Mouse (Mus musculus) left cerebral cortex, adult 2 months (tissue): Measurements from ENCODE around the gene Eef1e1. TPM values are rescaled to one million over a fixed set of nuclear protein-coding genes. Genes with fewer than 3 reads are reported as not detected.
"Not testable (repeated sequence)": the region's sequence is repeated elsewhere in the genome, so short reads cannot be mapped to it uniquely, and the experiment has no call there.

Experiments used
- DNase-seq, 2 experiments: peaks; one replicate each; pipeline ENCODE4 v3.0.0; 2021 to 2022; ENCODE audit warnings: low spot score in 2 of 2, mixed read lengths in 1 of 2; ENCODE audit errors: extremely low spot score in 1 of 2
- H3K27ac ChIP-seq: fragments of 200-600 bp; 2 replicates; pipeline ENCODE4 v1.8.1; 2022
- H3K4me3 ChIP-seq: fragments of 200-600 bp; 2 replicates; pipeline ENCODE4 v1.8.1; 2022
- CTCF ChIP-seq: fragments of 200-600 bp; IDR thresholded peaks from 2 replicates; pipeline ENCODE4 v1.8.1; 2022; ENCODE audit warnings: antibody characterized with exemption, mild to moderate bottlenecking, moderate library complexity
- intact Hi-C: fragments of 180-260 bp; cut with DNase I; formaldehyde crosslinking; loops from one replicate; pipeline ENCODE4 v1.15.1; 2025
- total RNA-seq, 2 experiments: library from RNA; stranded (reverse); gene quantifications; 2 replicates each; pipeline ENCODE4 v1.2.3; 2021

Gene Eef1e1
- total RNA-seq, 2 experiments from 2014 or later = 25.0 to 30.6 TPM

DNA sequence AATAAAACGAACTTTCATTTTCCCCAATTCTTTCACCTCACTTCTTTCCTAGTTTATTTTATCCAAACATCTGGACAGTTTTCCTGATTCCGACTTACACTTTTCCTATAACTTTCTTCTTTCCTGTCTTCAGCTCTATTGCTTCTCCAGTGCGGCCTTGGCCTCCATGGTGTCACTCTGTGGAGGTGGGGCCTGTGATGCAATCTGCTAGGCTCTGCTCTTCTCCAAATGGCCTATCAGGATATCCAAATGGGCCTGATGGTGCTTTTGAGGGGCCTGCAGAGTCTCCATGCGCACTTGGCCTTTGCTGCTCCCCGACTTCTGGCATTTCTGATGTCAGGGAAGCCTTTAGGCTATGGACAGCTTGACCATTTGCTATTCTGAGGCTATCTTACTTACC, 35.6 kb downstream of the Eef1e1 start:
- no peak overlapping the region for H3K27ac ChIP-seq
- H3K4me3 ChIP-seq = no peak overlapping the region
- DNase-seq = no peak
- intact Hi-C loops = loop anchor here (10.0 kb wide), 1 partner anchor 558 kb away; no protein-coding TSS in a partner anchor
- TF ChIP-seq CTCF = no peak

DNA sequence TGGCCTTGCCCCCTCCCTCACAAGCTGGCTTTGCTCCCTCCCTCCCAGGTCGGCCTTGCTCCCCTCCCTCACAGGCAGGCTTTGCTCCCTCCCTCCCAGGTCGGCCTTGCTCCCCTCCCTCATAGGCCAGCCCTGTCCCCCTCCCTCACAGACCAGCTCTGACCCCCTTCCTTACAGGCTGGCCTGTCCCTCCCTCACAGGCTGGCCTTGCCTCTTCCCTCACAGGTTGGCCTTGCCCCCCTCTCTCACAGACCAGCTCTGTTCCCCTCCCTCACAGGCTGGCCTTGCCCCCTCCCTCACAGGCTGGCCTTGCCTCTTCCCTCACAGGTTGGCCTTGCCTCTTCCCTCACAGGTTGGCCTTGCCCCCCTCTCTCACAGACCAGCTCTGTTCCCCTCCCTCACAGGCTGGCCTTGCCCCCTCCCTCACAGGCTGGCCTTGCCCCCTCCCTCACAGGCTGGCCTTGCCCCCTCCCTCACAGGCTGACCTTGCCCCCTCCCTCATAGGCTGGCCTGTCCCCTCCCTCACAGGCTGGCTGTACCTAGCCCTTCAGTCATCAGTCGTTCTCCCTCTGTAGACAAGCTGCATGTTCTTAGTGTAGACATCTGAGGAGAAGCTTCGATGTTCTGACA, 40.7 kb downstream of the Eef1e1 start:
- H3K27ac ChIP-seq, H3K4me3 ChIP-seq, DNase-seq, intact Hi-C loops: not testable (repeated sequence)

DNA sequence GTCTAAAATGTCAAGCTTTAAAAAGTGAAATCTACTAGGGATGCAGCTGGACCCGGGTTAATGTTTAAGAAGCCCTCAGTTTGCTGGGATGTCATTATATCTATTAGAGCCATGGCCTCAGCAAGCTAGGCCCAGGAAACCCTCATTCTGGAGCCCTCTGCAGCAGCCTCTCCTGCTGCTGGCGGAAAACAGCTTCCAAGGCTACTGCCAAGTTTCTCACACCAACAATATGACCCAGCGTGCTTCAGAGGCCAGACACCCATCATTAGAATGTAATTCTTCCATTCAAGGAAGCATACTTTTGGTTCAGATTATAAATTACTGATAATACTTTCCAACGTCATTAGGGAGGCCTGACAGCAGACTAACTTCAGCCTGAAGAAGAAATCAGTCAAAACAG, 42.0 kb downstream of the Eef1e1 start:
- Histone ChIP-seq H3K27ac (no peak overlapping the region), H3K4me3 (no peak overlapping the region)
- intact Hi-C loops = no loop called here
- no peak for TF ChIP-seq CTCF
- DNase-seq = no peak

DNA sequence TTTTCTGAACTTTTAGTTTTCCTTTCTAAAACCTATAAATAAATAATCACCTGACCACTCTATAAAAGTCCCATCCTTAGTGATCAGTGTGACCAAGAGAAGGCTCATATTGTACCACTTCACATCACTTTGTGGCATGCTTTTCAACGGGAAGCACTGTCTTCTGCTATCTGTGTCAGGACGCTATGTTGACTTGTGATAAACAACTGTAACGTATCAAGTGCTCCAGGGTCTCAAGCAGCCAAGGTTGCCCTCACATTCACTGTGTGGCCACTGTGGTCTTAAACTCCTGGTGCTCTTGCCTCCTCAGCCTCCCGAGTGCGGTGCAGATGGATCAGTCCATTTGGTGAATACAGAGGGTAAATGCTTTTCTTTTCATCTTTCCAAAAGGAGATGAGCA, 43.2 kb downstream of the Eef1e1 start:
- H3K4me3 ChIP-seq = no peak overlapping the region
- no peak for TF ChIP-seq CTCF
- DNase-seq = no peak
- H3K27ac ChIP-seq = no peak overlapping the region
- intact Hi-C loops = no loop called here

DNA sequence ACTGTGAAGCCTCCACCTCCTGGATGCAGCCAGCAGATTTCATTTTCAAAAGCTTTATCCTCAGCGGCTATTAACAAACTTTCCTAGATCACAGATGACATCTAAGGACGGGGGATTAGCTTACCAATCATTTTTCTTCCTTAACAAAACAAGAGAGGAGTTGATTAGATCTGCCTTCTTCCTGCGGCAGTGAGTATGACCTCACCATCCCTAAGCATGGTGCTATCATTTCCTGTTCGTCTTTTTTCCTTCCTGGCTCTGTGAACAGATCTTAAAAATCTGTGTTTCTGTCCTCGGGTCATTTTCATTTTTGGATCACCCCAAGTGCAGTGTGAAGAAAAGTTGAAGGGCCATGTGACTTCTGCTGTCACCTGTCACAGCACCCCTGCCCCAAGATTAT, 44.6 kb downstream of the Eef1e1 start:
- intact Hi-C loops = no loop called here
- TF ChIP-seq CTCF = no peak
- H3K4me3 ChIP-seq = no peak overlapping the region
- no peak overlapping the region for H3K27ac ChIP-seq
- no peak for DNase-seq

DNA sequence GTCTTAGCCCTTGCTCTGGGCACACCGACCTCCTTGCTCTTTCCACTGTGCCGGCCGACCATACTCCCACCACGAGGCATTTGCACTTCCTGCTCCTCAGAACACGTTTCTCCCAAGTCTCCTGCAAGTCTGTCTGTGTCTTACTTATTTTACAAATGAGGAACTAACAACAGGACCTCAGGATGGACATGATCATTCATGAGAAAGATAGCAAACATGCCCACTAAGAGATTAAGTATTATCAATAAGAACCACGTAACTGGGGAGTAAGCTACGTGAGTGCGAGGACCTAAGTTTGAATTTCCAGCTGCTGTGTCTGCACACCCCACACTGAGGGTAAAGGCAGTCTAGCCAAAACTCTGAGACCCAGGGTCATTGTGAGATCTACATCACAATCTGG, 45.3 kb downstream of the Eef1e1 start:
- no peak overlapping the region for H3K27ac ChIP-seq
- DNase-seq = no peak
- no peak overlapping the region for H3K4me3 ChIP-seq
- TF ChIP-seq CTCF = no peak
- intact Hi-C loops = no loop called here

DNA sequence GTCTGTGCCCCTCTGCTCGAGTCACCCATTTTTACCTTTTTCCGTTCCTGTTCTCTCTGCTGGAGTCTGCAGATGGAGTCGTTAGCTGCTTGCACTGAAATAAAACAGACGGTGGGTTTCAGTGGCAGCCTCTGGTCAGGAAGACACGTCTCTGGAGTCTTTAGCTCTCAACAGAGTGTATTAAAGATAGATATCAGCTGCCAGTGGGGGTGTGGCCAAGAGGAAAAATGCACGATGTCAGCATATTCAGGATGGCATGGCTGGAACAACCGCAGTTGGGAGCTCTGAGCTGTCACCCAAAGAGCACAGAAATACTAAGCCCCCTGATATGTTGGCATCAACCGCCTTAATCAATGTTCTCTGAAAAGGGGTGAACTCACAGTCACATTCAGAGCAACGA, 46.2 kb downstream of the Eef1e1 start:
- no peak for TF ChIP-seq CTCF
- no peak overlapping the region for H3K27ac ChIP-seq
- H3K4me3 ChIP-seq = no peak overlapping the region
- intact Hi-C loops = no loop called here
- DNase-seq = no peak

DNA sequence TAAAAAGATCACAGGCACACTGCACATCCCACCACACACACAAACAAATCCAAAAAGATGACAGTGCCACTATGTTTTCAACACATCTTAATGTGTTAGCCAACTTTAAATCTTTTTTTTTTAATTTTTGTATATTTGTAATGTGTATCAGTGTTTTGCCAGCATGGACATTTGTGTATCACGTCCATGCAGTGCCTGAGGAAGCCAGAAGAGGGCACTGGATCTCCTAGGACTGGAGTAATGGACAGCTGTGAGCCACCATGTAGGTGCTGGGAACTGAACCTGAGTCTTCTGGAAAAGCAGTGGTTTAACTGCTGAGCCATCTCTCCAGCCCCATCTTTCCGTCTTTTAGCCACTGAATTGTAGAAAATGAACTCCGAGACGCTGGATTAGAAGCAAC, 46.7 kb downstream of the Eef1e1 start:
- H3K27ac ChIP-seq = no peak overlapping the region
- intact Hi-C loops = no loop called here
- H3K4me3 ChIP-seq = no peak overlapping the region
- no peak; the same call in 1 of the 2 replicates for TF ChIP-seq CTCF
- no peak for DNase-seq

DNA sequence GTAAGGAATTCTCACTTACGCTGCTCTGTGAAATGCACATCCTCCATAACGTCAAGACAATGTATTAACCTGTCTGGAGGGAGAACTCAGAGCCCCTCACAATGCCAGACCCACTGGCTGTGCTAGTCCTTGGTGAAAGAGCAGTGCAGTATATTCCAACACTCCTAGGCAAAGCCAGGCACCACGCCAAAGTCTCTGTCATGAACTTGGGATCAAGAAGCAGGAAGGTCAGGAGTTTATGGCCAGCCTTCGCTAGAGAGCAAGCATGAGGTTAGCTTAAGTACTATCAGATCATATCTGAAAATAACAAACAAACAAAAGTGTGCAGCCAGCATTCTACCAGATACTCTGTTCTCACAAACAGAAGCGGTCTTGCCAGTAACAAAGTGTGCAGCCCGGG, 48.5 kb downstream of the Eef1e1 start:
- intact Hi-C loops = no loop called here
- H3K27ac ChIP-seq = no peak overlapping the region
- TF ChIP-seq CTCF = no peak
- DNase-seq = no peak
- no peak overlapping the region for H3K4me3 ChIP-seq

DNA sequence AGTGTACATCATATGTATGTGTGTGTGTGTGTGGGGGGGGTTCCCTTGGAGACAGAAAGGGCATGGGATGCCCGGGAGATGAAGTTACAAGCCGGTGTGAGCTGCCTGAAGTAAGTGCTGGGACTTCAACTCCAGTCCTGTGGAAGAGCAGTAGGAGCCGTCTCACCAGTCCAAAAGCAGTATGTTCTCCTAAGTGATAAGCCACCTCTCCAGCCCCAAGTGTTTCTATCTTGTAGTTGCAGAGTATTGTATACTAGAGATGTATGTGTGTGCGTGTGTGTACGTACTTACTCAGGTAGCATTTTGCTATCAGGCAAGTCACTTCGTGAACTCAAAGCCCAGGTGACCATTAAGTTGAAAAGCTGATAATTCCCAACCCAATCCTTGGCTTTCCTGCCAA, 51.7 kb downstream of the Eef1e1 start:
- intact Hi-C loops = no loop called here
- no peak for TF ChIP-seq CTCF
- H3K27ac ChIP-seq = no peak overlapping the region
- H3K4me3 ChIP-seq = no peak overlapping the region
- DNase-seq = no peak

DNA sequence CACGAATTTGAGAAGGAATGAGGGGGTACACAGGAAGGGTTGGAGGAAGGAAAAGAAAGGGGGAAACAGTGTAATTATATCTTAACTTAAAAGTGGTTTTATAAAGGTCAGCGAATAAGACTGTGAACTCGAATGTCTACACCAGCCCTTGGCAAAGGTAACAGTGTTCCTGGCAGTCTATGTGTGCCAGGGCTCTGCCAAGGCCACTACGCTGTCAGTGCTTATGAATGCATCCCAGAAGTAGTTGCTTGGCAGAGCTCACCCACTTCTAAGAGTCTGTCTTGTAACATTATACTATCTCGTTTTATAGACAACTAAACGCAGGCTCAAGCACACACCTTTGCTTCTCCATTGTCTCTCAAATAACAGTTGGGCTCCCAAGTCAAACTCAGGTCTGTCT, 53.5 kb downstream of the Eef1e1 start:
- DNase-seq = no peak
- intact Hi-C loops = no loop called here
- no peak for TF ChIP-seq CTCF

DNA sequence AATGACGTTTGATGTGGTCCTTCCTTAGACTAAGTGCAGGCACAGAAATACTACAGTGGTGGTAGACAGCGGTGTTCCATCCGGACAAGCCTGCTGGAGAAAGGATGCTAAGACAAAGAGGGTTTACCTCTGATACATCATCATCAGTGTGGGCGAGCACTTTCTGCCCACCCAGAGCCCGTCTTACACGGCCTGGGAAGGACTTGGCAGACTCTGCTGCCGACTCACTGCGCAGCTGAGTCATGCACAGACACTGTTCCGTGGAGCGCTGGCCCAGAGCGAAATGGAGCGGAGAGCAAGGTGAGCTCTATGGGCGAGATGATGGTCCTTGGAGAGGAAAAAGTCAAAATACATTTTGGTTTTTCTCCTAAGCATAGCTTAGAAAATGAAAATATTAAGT, 55.9 kb downstream of the Eef1e1 start:
- intact Hi-C loops = no loop called here

More for the DNA sequence above, 53.5 kb downstream of the Eef1e1 start:
- Histone ChIP-seq H3K4me3 (no peak overlapping the region), H3K27ac (no peak overlapping the region)

DNA sequence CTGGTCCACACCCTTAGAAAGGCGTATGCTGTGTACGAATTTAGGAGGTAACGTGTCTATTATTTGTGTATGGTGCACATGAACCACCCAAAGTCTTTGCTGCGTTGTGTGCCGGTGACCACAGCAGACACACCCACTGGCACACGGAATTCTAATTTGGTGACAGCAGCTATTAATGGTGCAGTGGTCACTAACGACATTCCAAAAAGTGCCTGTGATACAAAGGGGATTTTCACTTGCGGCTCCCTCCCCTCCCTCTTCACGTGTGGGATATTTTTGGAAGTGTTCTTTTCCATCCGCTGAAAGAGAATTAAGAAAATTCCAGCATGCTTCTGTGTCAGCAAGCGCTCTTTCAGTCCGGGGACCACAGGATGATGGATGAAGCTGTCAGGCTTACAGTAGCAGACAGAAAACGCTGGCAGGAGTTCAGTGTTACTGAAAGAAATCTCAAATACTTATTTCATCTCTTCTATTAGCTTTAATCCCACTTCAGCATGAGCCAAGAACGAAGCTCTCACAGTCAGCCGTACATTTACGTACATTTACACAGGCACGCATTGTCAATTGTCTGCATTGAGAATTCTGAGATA, 56.5 kb downstream of the Eef1e1 start:
- TF ChIP-seq CTCF = no peak
- no peak overlapping the region for H3K27ac ChIP-seq
- intact Hi-C loops = no loop called here
- DNase-seq = no peak
- no peak overlapping the region for H3K4me3 ChIP-seq

More for the DNA sequence above, 55.9 kb downstream of the Eef1e1 start:
- peak; percentile 56 to 66 for DNase-seq
- no peak overlapping the region for H3K4me3 ChIP-seq
- no peak; the same call in none of the 2 replicates for TF ChIP-seq CTCF
- no peak overlapping the region for H3K27ac ChIP-seq
